Mouse (Mus musculus) intestine, postnatal 0 days (tissue): Measurements from ENCODE around the gene Prss54. TPM values are rescaled to one million over a fixed set of nuclear protein-coding genes. Genes with fewer than 3 reads are reported as not detected.

Source experiments
- ATAC-seq: fragments of 200-750 bp; cut with Nextera tagmentation; 2 replicates; pipeline ENCODE4 v1.8.0; 2017; ENCODE audit warnings: mild to moderate bottlenecking, moderate TSS enrichment, moderate library complexity
- H3K27ac ChIP-seq: fragments of 300-500 bp; sonication (generic); 2 replicates; pipeline ENCODE4 v1.5.1; 2014; ENCODE audit warnings: mild to moderate bottlenecking, low read depth, low read length, moderate library complexity
- H3K27me3 ChIP-seq: fragments of 300-500 bp; sonication (generic); replicated peaks from 2 replicates; pipeline ENCODE4 v1.6.1; 2014; ENCODE audit warnings: low read length, mixed read lengths; ENCODE audit not compliant: control insufficient read depth, insufficient read depth
- H3K36me3 ChIP-seq: fragments of 300-500 bp; sonication (generic); 2 replicates; pipeline ENCODE4 v1.6.1; 2014; ENCODE audit warnings: mild to moderate bottlenecking, moderate library complexity; ENCODE audit not compliant: control insufficient read depth, insufficient read depth
- H3K4me1 ChIP-seq: fragments of 300-500 bp; sonication (generic); replicated peaks from 2 replicates; pipeline ENCODE4 v1.6.1; 2014; ENCODE audit warnings: antibody characterized with exemption, low read length, mixed read lengths; ENCODE audit not compliant: control insufficient read depth, insufficient read depth
- H3K4me2 ChIP-seq: fragments of 300-500 bp; sonication (generic); replicated peaks from 2 replicates; pipeline ENCODE4 v1.6.1; 2014; ENCODE audit warnings: low read depth, mild to moderate bottlenecking, moderate library complexity
- H3K4me3 ChIP-seq: fragments of 300-500 bp; sonication (generic); 2 replicates; pipeline ENCODE4 v1.5.1; 2014; ENCODE audit warnings: low read depth, low read length
- H3K9ac ChIP-seq: fragments of 300-500 bp; sonication (generic); 2 replicates; pipeline ENCODE4 v1.6.1; 2014; ENCODE audit warnings: mild to moderate bottlenecking, low read depth, low read length
- H3K9me3 ChIP-seq: fragments of 300-500 bp; sonication (generic); 2 replicates; pipeline ENCODE4 v1.6.1; 2016; ENCODE audit warnings: mixed run types; ENCODE audit not compliant: control insufficient read depth
- CTCF ChIP-seq: sonication (generic); IDR thresholded peaks from 2 replicates; pipeline ENCODE4 v1.5.1; 2016; ENCODE audit warnings: low read depth, mild to moderate bottlenecking, control low read depth, antibody characterized with exemption, moderate library complexity
- WGBS: fragments of 180-500 bp; shearing (Covaris S2); extraction: QIAGEN DNeasy Blood & Tissue Kit; methylation state at CpG from one replicate; pipeline ENCODE4 v1.1.7; 2014; 5-methylcytosine and 5-hydroxymethylcytosine counted together
- polyA plus RNA-seq: library from polyadenylated mRNA; unstranded; fragments of >200 nt; fragmentation: Nextera tagmentation; extraction: Ambion mirVana; gene quantifications from 2 replicates; pipeline ENCODE4 v1.2.1, GENCODE M21; 2015

The Prss54 gene
- polyA plus RNA-seq, 1 experiment from 2014 or later, result not detected

DNA sequence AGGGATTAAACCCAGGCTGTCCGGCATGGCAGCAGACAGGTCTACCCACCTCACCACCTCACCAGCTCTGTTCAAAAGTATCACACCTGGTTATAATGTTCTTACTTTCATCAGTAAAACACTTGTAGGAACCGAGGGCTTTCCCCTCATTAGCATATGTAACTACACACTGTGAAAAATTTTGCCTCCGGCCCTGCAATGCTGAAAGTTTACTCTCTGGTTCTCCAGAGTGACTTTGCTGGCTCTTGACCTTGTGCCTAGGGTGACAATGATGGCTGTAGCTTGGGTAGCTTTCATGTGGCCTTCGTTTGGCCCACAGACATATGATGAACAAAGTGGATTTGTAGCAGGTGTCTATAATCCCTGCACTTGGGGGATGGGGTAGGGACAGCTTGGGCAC lies 29.2 kb downstream of the Prss54 start:
- Histone ChIP-seq H3K4me3 (no peak overlapping the region), H3K9me3 (no peaks in the 10 kb centered on the region), H3K4me2 (no peak overlapping the region), H3K27ac (no peak overlapping the region), H3K36me3 (no peaks in the 10 kb centered on the region), H3K4me1 (no peaks in the 10 kb centered on the region), H3K9ac (no peak overlapping the region), H3K27me3 (no peaks in the 10 kb centered on the region)
- ATAC-seq, result no peak
- TF ChIP-seq CTCF, result no peak
- 84% methylated on average over 4 of the region's 4 CpGs for WGBS

DNA sequence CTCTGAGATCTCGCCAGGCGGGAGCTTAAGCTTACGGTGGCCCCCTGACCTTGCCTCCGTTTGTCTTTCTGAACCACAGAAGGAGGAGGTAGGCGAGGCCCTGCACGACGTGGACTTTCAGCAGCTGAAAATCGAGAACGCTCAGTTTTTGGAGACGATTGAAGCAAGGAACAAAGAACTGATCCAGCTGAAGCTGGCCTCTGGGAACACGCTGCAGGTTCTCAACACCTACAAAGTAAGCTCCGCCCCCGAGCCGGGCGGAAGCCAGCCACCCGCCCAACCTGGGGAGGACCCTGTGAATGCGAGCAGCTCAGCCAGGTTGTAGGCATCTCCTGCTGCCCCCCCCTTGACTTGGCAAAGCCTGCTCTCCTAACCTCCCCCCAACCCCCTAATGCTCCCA lies 30.3 kb downstream of the Prss54 start:
- H3K36me3 ChIP-seq, result no peaks in the 10 kb centered on the region
- 70% methylated on average over 17 of the region's 17 CpGs for WGBS
- H3K27ac ChIP-seq, result no peak overlapping the region
- H3K27me3 ChIP-seq, result no peaks in the 10 kb centered on the region
- no peak overlapping the region for H3K4me3 ChIP-seq
- H3K4me1 ChIP-seq, result no peaks in the 10 kb centered on the region
- no peak overlapping the region for H3K9ac ChIP-seq
- no peak for ATAC-seq
- no peak overlapping the region for H3K4me2 ChIP-seq
- no peak for TF ChIP-seq CTCF
- no peaks in the 10 kb centered on the region for H3K9me3 ChIP-seq

DNA sequence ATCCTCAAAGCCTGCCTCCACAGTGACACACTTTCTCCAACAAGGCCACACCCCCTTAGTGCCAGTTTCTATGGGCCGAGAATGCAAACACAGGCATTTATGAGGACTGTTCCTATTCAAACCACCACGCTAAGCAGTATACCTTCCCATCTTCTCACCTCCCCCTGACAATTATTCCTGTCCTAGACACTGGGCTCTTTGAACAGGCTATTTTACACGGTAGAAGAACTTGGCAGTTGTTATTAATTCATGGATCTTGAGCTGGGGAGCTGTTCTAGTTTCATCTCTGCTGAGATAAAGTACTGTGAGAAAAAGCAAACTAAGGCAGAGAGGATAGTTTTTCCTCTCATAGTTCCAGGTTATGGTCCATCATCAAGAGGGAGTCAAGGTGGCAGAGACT lies 33.1 kb downstream of the Prss54 start:
- Histone ChIP-seq H3K9me3 (no peaks in the 10 kb centered on the region), H3K4me2 (no peak overlapping the region), H3K27ac (no peak overlapping the region), H3K36me3 (no peaks in the 10 kb centered on the region), H3K9ac (no peak overlapping the region), H3K4me1 (no peaks in the 10 kb centered on the region), H3K4me3 (no peak overlapping the region), H3K27me3 (no peaks in the 10 kb centered on the region)
- no peak for ATAC-seq
- 60% methylated on average over 3 of the region's 3 CpGs for WGBS
- no peak for TF ChIP-seq CTCF

DNA sequence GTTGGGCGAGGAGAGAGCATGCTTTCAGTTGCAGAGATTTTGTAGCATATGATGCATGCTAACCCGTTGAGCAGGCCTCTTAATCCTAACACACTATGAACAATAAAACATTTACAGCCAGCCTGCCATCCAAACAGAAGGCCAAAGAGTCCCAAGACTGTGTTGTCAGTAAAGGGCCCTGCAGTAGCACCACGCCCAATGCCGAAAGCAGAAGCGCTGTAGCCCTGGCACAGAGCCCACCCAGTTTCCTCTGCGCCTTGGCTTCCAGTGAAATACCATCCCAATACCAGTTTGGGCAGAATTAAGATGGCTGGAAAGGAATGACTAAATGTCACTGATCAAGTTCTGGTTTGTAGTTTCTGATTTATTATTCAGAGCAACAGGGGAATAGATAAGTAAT lies 33.9 kb downstream of the Prss54 start:
- Histone ChIP-seq H3K9me3 (no peaks in the 10 kb centered on the region), H3K9ac (no peak overlapping the region), H3K27me3 (no peaks in the 10 kb centered on the region), H3K4me3 (no peak overlapping the region), H3K27ac (no peak overlapping the region), H3K36me3 (no peaks in the 10 kb centered on the region), H3K4me2 (no peak overlapping the region), H3K4me1 (no peaks in the 10 kb centered on the region)
- WGBS, result 80% methylated on average over 6 of the region's 6 CpGs
- no peak for TF ChIP-seq CTCF
- ATAC-seq, result no peak

DNA sequence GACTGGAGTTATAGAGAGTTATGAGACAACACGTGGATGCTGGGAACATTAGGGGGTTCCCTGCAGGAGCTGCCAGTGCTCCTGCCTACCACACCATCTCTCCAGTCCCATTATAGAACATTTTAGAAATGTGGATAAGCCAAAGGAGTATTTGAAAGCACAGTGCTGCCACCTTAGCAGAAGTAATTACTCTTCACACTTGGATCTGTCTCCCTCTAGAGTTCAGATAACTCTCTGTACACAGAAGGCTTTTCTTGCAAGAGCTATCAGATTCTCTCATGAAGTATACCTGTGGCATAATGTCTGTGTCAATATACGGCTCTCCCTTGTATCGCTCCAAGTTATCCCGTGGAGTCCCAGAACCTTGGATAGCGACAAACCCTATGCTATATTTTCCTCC lies 36.7 kb downstream of the Prss54 start:
- Histone ChIP-seq H3K4me1 (no peaks in the 10 kb centered on the region), H3K4me2 (no peak overlapping the region), H3K4me3 (no peak overlapping the region), H3K27me3 (no peaks in the 10 kb centered on the region; the same call in 1 of the 2 replicates), H3K27ac (no peak overlapping the region), H3K9me3 (0 out of 2 replicates have a peak, but pooled peaks cover 4% of the 10 kb centered on the region), H3K36me3 (no peaks in the 10 kb centered on the region), H3K9ac (no peak overlapping the region)
- WGBS, result 56% methylated on average over 5 of the region's 5 CpGs
- TF ChIP-seq CTCF, result peak; percentile 59
- no peak for ATAC-seq

DNA sequence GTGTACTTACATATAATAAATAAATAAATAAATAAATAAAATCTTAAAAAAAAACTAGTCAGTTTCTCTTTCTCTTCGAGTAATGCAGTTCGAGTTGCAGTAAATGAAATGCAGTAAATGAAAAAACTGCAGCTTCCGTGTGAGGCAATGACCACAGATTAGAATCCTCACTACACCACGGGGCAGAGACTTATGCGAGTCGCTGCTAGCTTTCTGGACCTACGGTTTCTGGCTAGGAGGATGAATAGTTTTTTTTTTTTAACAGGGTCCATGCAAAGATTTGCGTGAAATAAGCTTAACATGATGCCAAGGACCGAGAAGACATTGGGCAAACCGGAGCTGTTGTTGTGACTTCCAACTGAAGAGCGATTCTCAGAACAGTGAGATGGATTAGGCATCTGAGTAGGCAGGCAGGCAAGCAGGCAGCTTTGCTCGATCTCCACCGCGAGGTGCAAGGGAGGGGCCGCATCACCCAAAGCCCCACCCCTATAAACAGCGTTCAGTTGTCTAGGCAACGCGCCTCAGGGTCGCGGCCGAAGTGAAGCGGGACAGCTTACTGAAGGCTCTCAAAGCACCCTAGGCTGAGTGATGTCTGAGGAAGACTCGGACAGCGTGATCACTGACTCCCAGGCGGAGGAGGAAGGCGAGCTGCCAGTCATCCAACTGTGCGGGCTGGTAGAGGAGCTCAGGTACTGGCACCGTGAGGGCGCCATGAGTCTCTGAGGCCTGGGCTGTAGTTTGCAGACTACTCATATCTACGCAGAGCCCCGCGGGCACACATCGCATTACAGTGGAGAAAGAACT lies 42.4 kb downstream of the Prss54 start, which contains the start of gene Ccdc113:
Gene Ccdc113, plus strand, starts transcription at position 502 of the 804 bp plus-strand sequence.
- Histone ChIP-seq H3K27me3 (no peaks in the 10 kb centered on the region; the same call in 1 of the 2 replicates), H3K27ac (no peak within 1 kb of the TSS), H3K4me2 (peak within 1 kb of the TSS; percentile 72), H3K9me3 (0 out of 2 replicates have a peak, but pooled peaks cover 4% of the 10 kb centered on the region), H3K36me3 (no peaks in the 10 kb centered on the region), H3K4me1 (no peaks in the 10 kb centered on the region), H3K4me3 (peak within 1 kb of the TSS; percentile 42), H3K9ac (no peak within 1 kb of the TSS)
- no peak for TF ChIP-seq CTCF
- ATAC-seq, result peak; percentile 68; the same call in 1 of the 2 replicates
- WGBS, result 5% methylated on average over 33 of the region's 33 CpGs
